Mouse (Mus musculus) cerebellum, adult 2 months (tissue): ENCODE measurements around the gene Apoa2. TPM values are rescaled to one million over a fixed set of nuclear protein-coding genes. Genes with fewer than 3 reads are reported as not detected.

Experiments used
- DNase-seq, 2 experiments: peaks; one replicate each; pipeline ENCODE4 v3.0.0; 2021
- H3K27ac ChIP-seq: fragments of 200-500 bp; 2 replicates; pipeline ENCODE4 v1.5.1; 2012; ENCODE audit warnings: low read length, control low read depth, inconsistent platforms; ENCODE audit not compliant: insufficient read depth
- H3K27me3 ChIP-seq: fragments of 200-500 bp; 2 replicates; pipeline ENCODE4 v1.6.1; 2012; ENCODE audit warnings: inconsistent platforms, mild to moderate bottlenecking, low read length, moderate library complexity; ENCODE audit not compliant: control insufficient read depth, insufficient read depth
- H3K4me1 ChIP-seq: fragments of 200-500 bp; 2 replicates; pipeline ENCODE4 v1.6.1; 2011; ENCODE audit warnings: low read length; ENCODE audit not compliant: control insufficient read depth, insufficient read depth
- H3K4me3 ChIP-seq: fragments of 200-500 bp; replicated peaks from 2 replicates; pipeline ENCODE3; 2011; ENCODE audit warnings: mild to moderate bottlenecking, low read depth, low read length, control low read depth; ENCODE audit not compliant: insufficient read depth
- CTCF ChIP-seq: fragments of 200-500 bp; IDR thresholded peaks from 2 replicates; pipeline ENCODE4 v1.5.1; 2011; ENCODE audit warnings: low read depth, mild to moderate bottlenecking, control low read depth, low read length, moderate library complexity, borderline replicate concordance; ENCODE audit not compliant: insufficient read depth
- POLR2A ChIP-seq: fragments of 200-500 bp; IDR thresholded peaks from 2 replicates; pipeline ENCODE4 v1.6.1; 2011; ENCODE audit warnings: low read length, control low read depth, borderline replicate concordance; ENCODE audit not compliant: insufficient read depth
- WGBS: fragments of 180-500 bp; shearing (Covaris S2); methylation state at CpG from one replicate; pipeline ENCODE4 v1.1.7; 2018; 5-methylcytosine and 5-hydroxymethylcytosine counted together
- polyA plus RNA-seq: library from polyadenylated mRNA; depleted of rRNA; stranded (reverse); fragments of >200 nt; gene quantifications from 2 replicates; pipeline ENCODE4 v1.2.3, GENCODE M21; 2012

Gene Apoa2
- polyA plus RNA-seq, 1 experiment: 6.3 TPM

- Histone ChIP-seq H3K4me1 (peaks cover 3% of the 10 kb centered on the region; the same call in 1 of the 2 replicates), H3K27me3 (no peaks in the 10 kb centered on the region), H3K4me3 (no peak overlapping the region), H3K27ac (no peak overlapping the region)
- TF ChIP-seq POLR2A (no peak), CTCF (no peak)
- no peak for DNase-seq
- WGBS: 94% methylated on average over 8 of the region's 8 CpGs
Measured at GRCm38 (mm10) chr1:171245353-171245752, 20.5 kb downstream of the Apoa2 start.

GRCm38 (mm10) chr1:171246709-171247452 is 22.0 kb downstream of the Apoa2 start:
- Histone ChIP-seq H3K4me3 (peak overlapping the region; percentile 93), H3K27ac (peak overlapping the region; percentile 80), H3K4me1 (peaks cover 3% of the 10 kb centered on the region; the same call in 1 of the 2 replicates), H3K27me3 (no peaks in the 10 kb centered on the region)
- DNase-seq: peak; percentile 98
- WGBS: under 1% methylated on average over 41 of the region's 41 CpGs
- TF ChIP-seq CTCF: peak; percentile 74
- peak; percentile 49; the same call in 1 of the 2 replicates for TF ChIP-seq POLR2A

GRCm38 (mm10) chr1:171247453-171247841 is 22.6 kb downstream of the Apoa2 start:
- 16% methylated on average over 13 of the region's 13 CpGs for WGBS
- no peak for DNase-seq
- TF ChIP-seq POLR2A: no peak
- no peak for TF ChIP-seq CTCF
- peak overlapping the region; percentile 93 for H3K4me3 ChIP-seq
- H3K27me3 ChIP-seq: no peaks in the 10 kb centered on the region
- peaks cover 3% of the 10 kb centered on the region; the same call in 1 of the 2 replicates for H3K4me1 ChIP-seq
- peak overlapping the region; percentile 14 for H3K27ac ChIP-seq

GRCm38 (mm10) chr1:171247916-171248315 is 23.1 kb downstream of the Apoa2 start:
- H3K4me1 ChIP-seq: peaks cover 3% of the 10 kb centered on the region; the same call in 1 of the 2 replicates
- WGBS: 28% methylated on average over 4 of the region's 4 CpGs
- no peak overlapping the region for H3K4me3 ChIP-seq

GRCm38 (mm10) chr1:171248386-171249226 is 23.8 kb downstream of the Apoa2 start:
- no peak overlapping the region for H3K4me3 ChIP-seq
- 54% methylated on average over 3 of the region's 3 CpGs for WGBS
- peak overlapping the region; percentile 44; the same call in 1 of the 2 replicates for H3K27ac ChIP-seq
- TF ChIP-seq CTCF (no peak), POLR2A (no peak)
- no peak for DNase-seq
- no peaks in the 10 kb centered on the region for H3K27me3 ChIP-seq
- peaks cover 3% of the 10 kb centered on the region; the same call in 1 of the 2 replicates for H3K4me1 ChIP-seq

More at GRCm38 (mm10) chr1:171247916-171248315, 23.1 kb downstream of the Apoa2 start:
- H3K27ac ChIP-seq: peak overlapping the region; percentile 14
- H3K27me3 ChIP-seq: no peaks in the 10 kb centered on the region
- no peak for DNase-seq
- TF ChIP-seq CTCF: no peak
- TF ChIP-seq POLR2A: no peak

GRCm38 (mm10) chr1:171249913-171250600 is 25.2 kb downstream of the Apoa2 start, which contains the start of gene Adamts4:
TSS of gene Adamts4 (plus strand) at chr1:171250421.
- H3K4me1 ChIP-seq: peaks cover 3% of the 10 kb centered on the region; the same call in 1 of the 2 replicates
- peak within 1 kb of the TSS; percentile 24 for H3K4me3 ChIP-seq
- DNase-seq: peak in 1 of 2 experiments; percentile 42
- TF ChIP-seq POLR2A: no peak
- no peak for TF ChIP-seq CTCF
- no peaks in the 10 kb centered on the region for H3K27me3 ChIP-seq
- 3% methylated on average over 5 of the region's 5 CpGs for WGBS
- H3K27ac ChIP-seq: no peak within 1 kb of the TSS; the same call in 1 of the 2 replicates

GRCm38 (mm10) chr1:171250680-171251593 is 26.1 kb downstream of the Apoa2 start, which contains the start of gene Ndufs2:
TSS of gene Ndufs2 (minus strand) at chr1:171251388.
- peak in 1 of 2 experiments; percentile 30 for DNase-seq
- WGBS: 13% methylated on average over 26 of the region's 26 CpGs
- Histone ChIP-seq H3K27me3 (no peaks in the 10 kb centered on the region), H3K4me3 (peak within 1 kb of the TSS; percentile 24), H3K27ac (no peak within 1 kb of the TSS; the same call in 1 of the 2 replicates), H3K4me1 (peaks cover 3% of the 10 kb centered on the region; the same call in 1 of the 2 replicates)
- no peak for TF ChIP-seq CTCF
- no peak for TF ChIP-seq POLR2A
